ENCODE assay signal across 9 mouse cellular contexts in the genomic region with DNA sequence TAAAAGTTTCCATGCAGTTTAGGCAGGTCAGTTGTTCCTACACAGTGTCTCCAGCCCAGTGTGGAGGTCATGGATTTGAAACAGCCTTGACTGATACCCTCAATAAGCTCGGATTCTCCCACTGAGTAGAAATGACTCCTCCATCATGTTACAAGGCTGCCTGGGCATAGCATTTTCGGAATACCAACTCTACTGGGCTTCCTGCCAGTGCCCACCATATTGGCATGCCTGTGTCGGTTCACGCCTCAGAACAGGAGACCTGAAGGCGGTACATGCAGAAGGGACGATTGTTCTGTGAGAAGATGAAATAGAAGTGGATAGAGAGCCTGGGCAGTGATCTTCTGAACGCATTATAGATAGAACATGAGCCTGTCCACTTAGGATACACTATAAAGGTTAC. TPM values are rescaled to one million over a fixed set of nuclear protein-coding genes. Genes with fewer than 3 reads are reported as not detected.
DNase-seq lines count a peak whose midpoint lies in the region; ATAC-seq and TF ChIP-seq lines count a peak whose summit lies in the region.
"Had no signal": no experiment of that assay in that cellular context is flagged by ENCODE, and none has a peak within 500 bp of the region (broad histone marks: within the 10 kb centered on the region; RNA-seq: fewer than 3 reads in every experiment).

No protein-coding gene starts in this region.

- no peak overlapping the region; the same call in 1 of the 2 replicates for H3K9ac ChIP-seq in kidney, embryonic 14.5 days (ENCODE audit: low read depth, low read length)
- H3K9ac ChIP-seq in limb, embryonic 12.5 days (replicated peaks): no peak overlapping the region
- H3K9ac ChIP-seq: midbrain, embryonic 13.5 days had no signal

- peaks cover 22% of the 10 kb centered on the region for H3K4me1 ChIP-seq in kidney, embryonic 14.5 days (ENCODE audit: control insufficient read depth, insufficient read depth, low read length)
- H3K4me1 ChIP-seq in limb, embryonic 12.5 days (replicated peaks): peaks cover 55% of the 10 kb centered on the region
- H3K4me1 ChIP-seq: midbrain, embryonic 13.5 days had no signal

- peaks cover 8% of the 10 kb centered on the region; the same call in 1 of the 2 replicates for H3K36me3 ChIP-seq in kidney, embryonic 14.5 days (ENCODE audit: control insufficient read depth, insufficient read depth, low read length)
- H3K36me3 ChIP-seq in limb, embryonic 12.5 days: peaks cover 31% of the 10 kb centered on the region
- H3K36me3 ChIP-seq: midbrain, embryonic 13.5 days had no signal

- peak overlapping the region; percentile 67; the same call in 1 of the 2 replicates for H3K27ac ChIP-seq in kidney, embryonic 14.5 days (ENCODE audit: low read depth, low read length)
- H3K27ac ChIP-seq in limb, embryonic 12.5 days: peak overlapping the region; percentile 98
- H3K27ac ChIP-seq: midbrain, embryonic 13.5 days had no signal

- 88% methylated on average over 7 of the region's 7 CpGs for WGBS in kidney, embryonic 14.5 days
- whole genome bisulfite sequencing in limb, embryonic 12.5 days: 84% methylated on average over 7 of the region's 7 CpGs

- ATAC-seq in kidney, embryonic 14.5 days (ENCODE audit: low FRiP score, low TSS enrichment): no peak
- ATAC-seq in limb, embryonic 12.5 days (ENCODE audit: insufficient number of reproducible peaks, insufficient read depth, low FRiP score, low TSS enrichment, low read depth): no peak
- ATAC-seq in megakaryocyte-erythroid progenitor cell, adult 5-6 weeks (replicated peaks; ENCODE audit: low FRiP score, low TSS enrichment, poor library complexity, severe bottlenecking): no peak
- ATAC-seq: midbrain, embryonic 13.5 days had no signal

- no peak for TF ChIP-seq POLR2A in brain, embryonic 14.5 days (IDR thresholded peaks at IDR 0.05; ENCODE audit: borderline replicate concordance, extremely low read depth, insufficient read depth, insufficient read length, poor library complexity, severe bottlenecking)

- DNase-seq in kidney, postnatal 36 days: no peak
- peak; percentile 78 for DNase-seq in Muller cell, postnatal 12 days (ENCODE audit: inconsistent ontology term)
- DNase-seq in brain, embryonic 14.5 days (ENCODE audit: low read depth): peak; percentile 32
- no peak for DNase-seq in T-cell, adult 2 months (ENCODE audit: low spot score)
- DNase-seq in thymus, postnatal 14 days: no peak

- H3K4me2 ChIP-seq in kidney, embryonic 14.5 days (replicated peaks; ENCODE audit: low read depth, low read length): no peak overlapping the region
- H3K4me2 ChIP-seq in limb, embryonic 12.5 days: 0 out of 2 replicates have a peak overlapping the region, but pooled peaks have one; percentile 40

- H3K27me3 ChIP-seq in kidney, embryonic 14.5 days (ENCODE audit: control insufficient read depth, insufficient read depth, low read length): no peaks in the 10 kb centered on the region
- no peaks in the 10 kb centered on the region for H3K27me3 ChIP-seq in limb, embryonic 12.5 days
- H3K27me3 ChIP-seq: midbrain, embryonic 13.5 days had no signal

- no peak for TF ChIP-seq CTCF in brain, embryonic 14.5 days (IDR thresholded peaks at IDR 0.05; ENCODE audit: borderline replicate concordance, extremely low read depth, insufficient read depth, insufficient read length)

- H3K9me3 ChIP-seq in kidney, embryonic 14.5 days (ENCODE audit: control insufficient read depth, low read length): no peaks in the 10 kb centered on the region
- H3K9me3 ChIP-seq in limb, embryonic 12.5 days: no peaks in the 10 kb centered on the region
- H3K9me3 ChIP-seq: midbrain, embryonic 13.5 days had no signal

- no peak overlapping the region for H3K4me3 ChIP-seq in kidney, embryonic 14.5 days (ENCODE audit: low read length)
- no peak overlapping the region for H3K4me3 ChIP-seq in limb, embryonic 12.5 days (replicated peaks)

RNA-seq across cellular contexts. Expression of gene Slc38a4, which starts 53.9 kb away (rescaled TPM):
- 74.4 and 88.4 TPM in 2 replicates for polyA plus RNA-seq in kidney, embryonic 14.5 days (2014; fragmentation: Nextera tagmentation; extraction: Ambion mirVana)
- 4.9 and 6.6 TPM in 2 replicates for polyA plus RNA-seq in brain, embryonic 14.5 days (2012; rRNA removed)
- 57.7 and 66.8 TPM in 2 replicates for polyA plus RNA-seq in limb, embryonic 12.5 days (2016; fragmentation: Nextera tagmentation; extraction: Ambion mirVana)
- total RNA-seq in megakaryocyte-erythroid progenitor cell, adult 5-6 weeks (2014; fragmentation: Nextera tagmentation): not detected in 2 replicates
- total RNA-seq in megakaryocyte-erythroid progenitor cell, adult 5-6 weeks (2017): not detected in 2 replicates

Comparison
In these comparisons a context has a peak if more than half of its experiments do, and no peak if none do; other contexts are left out.
1. DNase-seq: peak in Muller cell, postnatal 12 days (single experiment) and brain, embryonic 14.5 days (single experiment); none in kidney, postnatal 36 days (0 of 2), T-cell, adult 2 months (single experiment) and thymus, postnatal 14 days (single experiment).